Mouse (Mus musculus): ENCODE measurements around the gene Foxd4. TPM values are rescaled to one million over a fixed set of nuclear protein-coding genes. Genes with fewer than 3 reads are reported as not detected.

Foxd4 gene
- total RNA-seq, 2 experiments from 2014 or later: not detected

DNA sequence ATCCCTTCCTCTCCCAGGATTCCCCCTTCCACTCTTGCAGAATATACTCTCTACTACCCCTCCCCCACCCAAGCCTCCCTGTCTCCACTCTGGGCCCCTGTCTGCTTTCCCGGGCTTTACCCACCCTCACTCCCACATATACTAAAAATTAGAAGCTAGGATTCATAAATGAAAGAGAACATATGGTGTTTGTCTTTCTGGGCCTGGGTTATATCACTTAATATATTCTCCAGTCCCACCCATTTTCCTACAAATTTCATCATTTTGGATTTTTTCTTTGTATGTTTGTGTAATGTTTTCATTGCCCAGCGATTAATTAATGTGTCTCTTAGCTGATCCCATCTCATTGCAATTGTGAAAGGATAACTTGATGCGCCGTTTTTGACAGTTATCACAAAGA is 19.8 kb downstream of the Foxd4 start:
- no peak for ATAC-seq (replicated peaks; ENCODE audit: poor library complexity, severe bottlenecking)

DNA sequence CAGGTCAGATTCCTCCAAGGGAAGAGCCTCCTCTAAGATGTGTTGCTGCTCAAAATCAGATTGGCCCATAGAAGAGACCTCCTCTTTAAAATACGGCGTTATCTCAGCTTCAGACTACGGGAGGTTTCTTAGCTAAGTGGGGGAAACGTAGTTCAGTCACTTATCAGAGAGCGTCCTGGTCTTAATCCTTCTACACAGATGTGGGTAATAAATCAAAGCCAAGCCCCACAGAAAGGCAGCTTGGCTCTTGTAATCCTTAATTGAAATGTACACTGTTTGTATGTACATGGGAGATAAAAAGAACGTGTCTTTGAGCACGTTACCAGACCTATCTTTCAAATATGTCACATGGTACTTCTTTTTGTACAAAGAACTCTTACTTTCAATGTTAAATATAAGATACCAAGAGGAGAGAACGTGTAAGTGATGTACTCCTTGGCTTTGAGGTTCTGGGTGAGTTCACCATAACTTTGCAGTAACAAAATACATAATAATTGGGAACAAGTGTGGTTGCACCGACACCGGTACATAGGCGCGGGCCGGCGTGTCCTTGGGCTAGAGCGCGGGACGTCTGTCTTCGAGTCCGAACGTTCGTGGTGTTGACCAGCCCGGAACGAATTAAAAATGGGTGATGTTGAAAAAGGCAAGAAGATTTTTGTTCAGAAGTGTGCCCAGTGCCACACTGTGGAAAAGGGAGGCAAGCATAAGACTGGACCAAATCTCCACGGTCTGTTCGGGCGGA is 25.7 kb downstream of the Foxd4 start, which contains the start of gene Gm10053:
Gm10053 (plus strand) TSS at position 558 of the 742 bp plus-strand sequence.
- ATAC-seq (replicated peaks; ENCODE audit: poor library complexity, severe bottlenecking): peak; percentile 93

DNA sequence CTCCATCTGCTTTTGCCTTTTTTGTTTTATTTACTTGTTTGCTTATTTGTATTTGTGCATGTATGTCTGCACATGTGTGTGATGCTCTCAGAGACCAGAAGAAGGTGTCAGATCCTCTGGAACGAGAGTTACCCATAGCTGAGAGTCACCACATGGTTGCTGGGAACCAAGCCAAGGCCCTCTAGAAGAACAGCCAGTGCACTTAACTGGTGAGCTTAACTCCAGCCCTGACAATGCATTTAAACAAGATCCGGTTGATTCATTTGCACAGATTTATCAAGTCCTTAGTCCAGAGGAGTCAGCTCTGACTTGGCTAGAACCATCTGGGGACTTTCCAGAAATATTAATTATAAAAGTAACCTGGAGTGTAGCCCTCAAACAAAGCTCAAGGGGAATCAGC is 27.1 kb downstream of the Foxd4 start:
- no peak for ATAC-seq (replicated peaks; ENCODE audit: poor library complexity, severe bottlenecking)

DNA sequence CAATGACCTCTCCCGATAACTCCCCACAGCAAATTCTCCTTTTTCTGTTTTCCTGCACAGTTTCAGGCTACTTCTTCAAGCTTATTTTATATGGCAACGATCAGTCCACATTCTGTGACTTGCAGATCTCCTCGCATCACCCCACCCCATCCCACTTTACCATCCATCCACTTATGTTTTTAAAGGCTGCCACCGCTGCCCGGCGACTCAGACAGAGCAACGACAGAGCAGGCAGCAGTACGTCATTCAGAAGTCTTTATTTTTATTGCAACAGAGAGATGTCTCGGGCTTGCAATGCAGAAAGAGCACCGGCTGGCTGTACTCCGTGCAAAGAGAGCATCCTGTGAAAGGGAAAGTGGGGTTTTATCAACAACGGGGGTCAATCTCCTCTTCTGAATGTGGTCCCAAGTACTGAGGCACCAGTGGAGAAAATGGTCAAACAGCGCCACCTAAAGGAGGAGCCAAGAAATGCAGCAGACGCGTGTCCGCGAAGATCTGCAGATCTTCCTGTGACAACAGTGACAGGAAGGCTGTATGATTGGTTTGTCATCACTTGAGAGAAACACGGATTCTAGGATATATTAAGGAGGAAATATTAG is 29.9 kb downstream of the Foxd4 start:
- peak; percentile 58 for ATAC-seq (replicated peaks; ENCODE audit: poor library complexity, severe bottlenecking)

DNA sequence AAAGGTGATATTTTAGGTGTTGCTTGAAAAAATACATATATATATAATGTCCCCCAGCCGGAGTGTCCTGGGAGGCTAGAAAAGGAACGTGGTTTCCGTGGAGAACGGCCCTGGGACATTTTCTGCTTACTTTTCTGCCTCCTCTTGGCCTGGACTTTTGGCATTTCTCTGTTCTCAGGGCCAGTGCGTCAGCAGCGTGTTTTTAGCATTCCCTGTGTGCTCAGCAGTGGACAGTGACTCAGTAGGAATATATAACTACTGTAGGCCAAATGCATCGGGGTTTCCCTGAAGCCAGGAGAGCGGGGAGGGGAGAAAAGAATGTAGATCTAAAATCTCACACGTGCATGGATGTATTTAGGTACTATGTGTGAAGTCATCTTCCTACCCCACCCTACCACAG is 35.6 kb downstream of the Foxd4 start:
- ATAC-seq (replicated peaks; ENCODE audit: poor library complexity, severe bottlenecking): no peak

DNA sequence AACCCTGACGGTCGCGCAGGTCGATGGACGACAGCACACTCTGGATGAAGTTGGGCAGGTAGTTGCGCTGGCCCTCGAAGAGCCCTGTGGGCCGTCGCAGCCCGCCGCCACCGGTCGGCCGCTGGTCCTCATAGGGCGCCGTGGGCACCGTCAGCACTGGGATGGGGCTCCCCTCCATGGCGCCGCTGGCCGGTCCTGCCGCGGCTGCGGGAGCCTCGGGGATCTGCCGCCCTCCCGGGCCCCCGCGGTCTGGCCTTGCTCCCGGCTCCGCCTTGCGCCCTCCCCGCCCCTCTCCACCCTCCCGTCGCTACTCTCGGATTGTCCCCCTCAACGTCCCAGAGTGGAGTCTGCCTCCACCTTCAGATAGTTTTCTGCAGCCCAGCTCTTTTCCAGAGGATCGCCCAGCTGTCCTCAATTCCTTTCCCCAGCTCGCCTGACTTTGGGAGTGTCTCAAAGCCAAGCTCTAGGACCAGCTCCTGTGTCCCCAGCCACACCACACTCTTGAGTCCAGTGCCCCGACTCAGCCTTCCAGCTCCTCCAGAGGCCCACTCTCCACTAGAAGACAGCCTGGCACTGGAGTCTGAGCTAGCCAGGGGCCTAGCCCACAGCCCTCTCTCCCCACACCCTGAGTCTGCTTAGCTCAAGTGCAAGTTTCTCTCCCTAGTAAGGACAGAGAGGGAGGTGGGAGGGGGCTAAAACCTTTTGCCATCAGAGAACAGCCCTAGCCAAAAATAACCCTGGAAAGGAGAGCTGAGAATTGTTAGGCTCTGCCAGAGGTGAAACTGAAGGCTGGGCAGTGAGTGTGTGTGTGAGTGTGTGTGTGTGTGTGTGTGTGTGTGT is 39.2 kb downstream of the Foxd4 start, which contains the start of gene Pgm5:
Pgm5 (minus strand) TSS at position 244 of the 840 bp plus-strand sequence.
- 0 out of 2 replicates have a peak, but pooled peaks have one; percentile 17 for ATAC-seq (replicated peaks; ENCODE audit: poor library complexity, severe bottlenecking)

DNA sequence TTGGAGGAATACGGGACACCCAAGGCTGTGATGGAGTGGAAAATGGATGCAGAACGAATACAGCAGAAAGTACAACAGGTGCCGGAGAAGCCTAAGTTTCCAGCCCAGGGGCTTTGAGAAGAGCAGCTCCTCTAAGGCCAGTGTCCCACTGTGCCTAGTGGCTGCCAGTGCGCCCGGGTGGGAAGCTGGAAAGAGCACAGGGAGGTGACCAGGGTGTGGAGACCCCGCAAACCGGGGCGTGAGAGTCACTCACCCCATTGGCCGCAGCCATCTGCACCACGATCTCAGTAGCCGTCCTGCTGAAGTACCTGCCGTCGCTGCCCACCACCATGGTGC is 39.8 kb downstream of the Foxd4 start:
- no peak for ATAC-seq (replicated peaks; ENCODE audit: poor library complexity, severe bottlenecking)

DNA sequence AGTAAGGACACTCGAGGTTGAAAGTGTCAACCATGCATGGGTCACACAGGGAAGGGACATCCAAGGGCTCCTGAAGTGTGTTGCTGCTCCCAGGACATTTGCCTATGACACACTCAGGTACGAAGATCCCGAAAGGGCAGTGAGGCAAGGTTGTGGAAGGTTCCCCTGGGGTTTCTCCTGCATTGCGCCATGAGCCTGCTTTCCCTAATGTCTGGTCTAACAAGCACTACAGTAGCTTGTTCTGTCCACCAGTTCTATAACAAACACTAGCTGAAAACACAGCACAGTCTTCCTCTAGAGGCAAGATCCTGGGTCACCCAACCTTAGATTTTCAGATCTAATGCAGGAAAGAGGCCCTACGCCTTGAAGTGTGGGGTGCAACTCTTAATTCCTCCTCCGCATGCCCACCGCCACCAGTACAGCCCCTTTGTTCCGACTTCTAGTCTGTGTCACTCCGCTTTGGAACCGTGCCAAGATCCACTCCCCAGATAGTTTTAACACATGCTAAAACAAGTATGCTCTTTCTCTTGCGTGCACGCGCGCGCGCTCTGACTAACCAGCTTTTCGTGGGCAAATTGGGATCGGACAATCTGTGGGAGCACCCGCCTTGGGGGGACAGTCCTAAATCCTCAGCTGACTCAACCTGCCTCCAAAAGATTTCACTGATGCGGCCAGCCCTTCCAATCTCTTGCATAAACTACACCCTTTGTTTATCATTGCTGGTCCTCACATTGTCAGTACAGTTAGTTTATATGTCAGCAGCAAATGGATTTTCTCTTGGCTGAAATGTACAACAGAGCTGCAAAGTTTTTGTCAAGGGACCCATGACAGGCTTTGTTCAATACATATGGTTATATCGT is 49.3 kb downstream of the Foxd4 start:
- no peak for ATAC-seq (replicated peaks; ENCODE audit: poor library complexity, severe bottlenecking)

Other genes with a start within 250 kb of the Foxd4 start
- not detected in 2 replicates for gene Tmem252, start 227.2 kb downstream of the Foxd4 start, total RNA-seq (2014; fragmentation: Nextera tagmentation)
- not detected in 2 replicates for gene Tmem252, start 227.2 kb downstream of the Foxd4 start, total RNA-seq (2017)
- gene Pgm5, start 39.3 kb downstream of the Foxd4 start, total RNA-seq (2014; fragmentation: Nextera tagmentation): not detected in 2 replicates
- gene Pgm5, start 39.3 kb downstream of the Foxd4 start, total RNA-seq (2017): not detected in 2 replicates
- gene Gm10053, start 25.5 kb downstream of the Foxd4 start, total RNA-seq (2014; fragmentation: Nextera tagmentation): 290 and 306 TPM in 2 replicates
- 175 and 360 TPM in 2 replicates for gene Gm10053, start 25.5 kb downstream of the Foxd4 start, total RNA-seq (2017)
- gene Cbwd1, start 60.4 kb upstream of the Foxd4 start, total RNA-seq (2014; fragmentation: Nextera tagmentation): 5.3 and 14.2 TPM in 2 replicates
- gene Cbwd1, start 60.4 kb upstream of the Foxd4 start, total RNA-seq (2017): 24.6 and 37.7 TPM in 2 replicates
- gene Dock8, start 98.3 kb upstream of the Foxd4 start, total RNA-seq (2014; fragmentation: Nextera tagmentation): 100 and 126 TPM in 2 replicates
- gene Dock8, start 98.3 kb upstream of the Foxd4 start, total RNA-seq (2017): 46.1 and 58.8 TPM in 2 replicates